Mouse (Mus musculus): ENCODE measurements around the gene Klra10. TPM values are rescaled to one million over a fixed set of nuclear protein-coding genes. Genes with fewer than 3 reads are reported as not detected.
"Not testable (repeated sequence)": the region's sequence is repeated elsewhere in the genome, so short reads cannot be mapped to it uniquely, and the experiment has no call there.

Klra10 gene
- not detected in 2 replicates for polyA plus RNA-seq (2012; rRNA removed)

DNA sequence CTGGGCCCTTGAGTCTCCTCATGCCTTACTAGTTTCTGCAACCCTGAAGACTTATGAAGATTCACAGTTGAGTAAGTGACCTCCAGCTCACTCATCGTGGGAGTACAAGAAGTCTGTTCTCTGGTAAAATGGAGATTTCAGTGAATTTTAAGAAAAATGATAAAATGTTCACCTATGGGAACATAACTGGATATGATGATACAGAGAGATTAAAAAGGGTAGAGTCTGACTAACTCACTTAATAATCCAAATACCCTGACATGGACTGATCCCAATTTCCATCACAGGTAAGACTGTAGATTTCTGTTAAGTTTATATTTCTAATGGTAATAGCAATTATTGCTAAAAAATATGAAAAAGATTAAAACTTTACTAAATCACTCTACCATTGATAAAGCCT is at the start of gene Klra10:
Klra10 (minus strand) TSS at position 101 of the 400 bp plus-strand sequence.
- not testable (repeated sequence) for DNase-seq (ENCODE audit: low read depth)

DNA sequence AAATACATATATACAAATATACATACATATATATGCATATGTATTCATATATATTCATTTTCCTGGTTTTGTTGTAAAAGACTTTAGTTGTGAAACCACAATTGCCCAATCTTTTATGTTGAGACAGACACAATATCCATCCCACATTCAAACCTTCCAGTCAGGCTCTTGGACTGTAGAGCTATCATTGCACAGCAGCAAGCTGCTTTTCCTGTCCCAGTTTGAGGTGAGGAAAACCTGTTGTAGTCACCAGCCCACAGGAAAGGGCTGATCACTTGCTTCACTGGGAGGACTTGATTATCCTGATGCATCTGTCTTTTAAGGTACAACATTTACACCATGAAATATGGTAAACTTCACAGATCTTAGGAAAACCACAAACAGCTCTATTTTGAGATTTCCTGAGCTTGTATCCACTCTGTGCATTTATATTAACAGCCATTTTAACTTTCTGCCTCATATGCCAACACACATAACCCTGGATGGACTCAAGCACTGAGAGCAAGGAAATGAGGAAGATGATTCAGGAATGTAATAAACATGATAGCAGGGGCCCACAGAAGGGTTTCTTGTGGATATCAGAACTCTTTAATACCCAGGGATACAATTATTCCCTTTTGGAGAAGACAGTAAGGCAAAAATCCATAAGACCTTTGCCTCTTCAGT is 6.4 kb upstream of the Klra10 start:
- TF ChIP-seq CTCF (IDR thresholded peaks at IDR 0.05; ENCODE audit: borderline replicate concordance, extremely low read depth, insufficient read depth, insufficient read length) (no peak), POLR2A (IDR thresholded peaks at IDR 0.05; ENCODE audit: borderline replicate concordance, extremely low read depth, insufficient read depth, insufficient read length, poor library complexity, severe bottlenecking) (no peak)
- DNase-seq (ENCODE audit: low read depth), result no peak

DNA sequence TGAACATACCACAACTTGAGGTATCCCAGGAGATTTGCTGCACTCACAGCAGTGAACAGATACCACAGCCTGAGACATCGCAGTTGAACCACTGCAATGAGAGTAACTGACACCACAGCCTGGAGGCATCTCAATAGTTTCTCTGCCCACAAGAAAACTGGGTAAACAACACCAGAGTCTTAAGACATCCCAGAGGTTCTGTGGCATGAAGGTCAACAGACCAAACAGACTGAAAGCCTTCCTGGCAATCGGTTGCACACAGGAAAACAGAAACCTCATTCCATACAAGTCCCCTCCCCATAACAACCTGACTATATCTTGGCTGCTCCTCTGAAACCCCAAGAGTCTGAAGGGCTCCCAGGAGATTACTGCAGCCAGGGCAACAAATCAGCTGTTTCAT is 26.4 kb downstream of the Klra10 start:
- TF ChIP-seq CTCF (IDR thresholded peaks at IDR 0.05; ENCODE audit: borderline replicate concordance, extremely low read depth, insufficient read depth, insufficient read length) (no peak), POLR2A (IDR thresholded peaks at IDR 0.05; ENCODE audit: borderline replicate concordance, extremely low read depth, insufficient read depth, insufficient read length, poor library complexity, severe bottlenecking) (no peak)
- DNase-seq (ENCODE audit: low read depth), result no peak

DNA sequence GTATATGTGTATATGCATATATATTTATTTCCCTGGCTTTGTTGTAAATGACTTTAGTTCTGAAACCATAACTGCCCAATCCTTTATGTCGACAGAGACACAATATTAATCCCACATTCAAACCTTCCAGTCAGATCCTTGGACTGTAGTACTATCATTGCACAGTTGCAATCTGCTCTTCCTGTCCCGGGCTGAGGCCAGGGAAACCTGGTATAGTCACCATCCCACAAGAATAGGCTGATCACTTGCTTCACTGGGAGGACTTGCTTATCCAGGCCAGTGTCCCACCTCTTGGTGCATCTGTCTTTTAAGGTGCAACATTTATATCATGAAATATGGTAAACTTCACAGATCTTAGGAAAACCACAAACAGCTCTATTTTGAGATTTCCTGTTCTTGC is 44.2 kb downstream of the Klra10 start:
- TF ChIP-seq POLR2A (IDR thresholded peaks at IDR 0.05; ENCODE audit: borderline replicate concordance, extremely low read depth, insufficient read depth, insufficient read length, poor library complexity, severe bottlenecking) (no peak), CTCF (IDR thresholded peaks at IDR 0.05; ENCODE audit: borderline replicate concordance, extremely low read depth, insufficient read depth, insufficient read length) (no peak)
- no peak for DNase-seq (ENCODE audit: low read depth)

DNA sequence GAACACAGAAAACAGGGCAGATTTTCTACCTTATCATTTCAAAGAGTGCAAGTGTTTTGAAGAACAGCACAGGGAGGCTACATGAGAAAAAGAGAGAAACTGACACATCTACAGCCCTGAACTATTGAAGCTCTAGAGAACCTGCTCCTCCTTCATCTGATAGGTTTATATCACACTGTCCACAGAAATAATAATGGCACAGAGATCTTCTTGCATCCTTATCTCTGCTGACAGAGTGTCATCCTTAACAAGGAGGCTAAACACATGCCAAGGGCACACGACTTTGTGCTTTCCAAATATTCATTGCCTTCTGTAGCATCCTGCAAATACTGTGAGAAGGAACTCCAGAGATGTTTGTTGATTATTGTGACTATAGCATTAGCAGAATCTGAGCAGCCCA is 45.1 kb downstream of the Klra10 start:
- no peak for DNase-seq (ENCODE audit: low read depth)
- TF ChIP-seq POLR2A (IDR thresholded peaks at IDR 0.05; ENCODE audit: borderline replicate concordance, extremely low read depth, insufficient read depth, insufficient read length, poor library complexity, severe bottlenecking) (no peak), CTCF (IDR thresholded peaks at IDR 0.05; ENCODE audit: borderline replicate concordance, extremely low read depth, insufficient read depth, insufficient read length) (no peak)

DNA sequence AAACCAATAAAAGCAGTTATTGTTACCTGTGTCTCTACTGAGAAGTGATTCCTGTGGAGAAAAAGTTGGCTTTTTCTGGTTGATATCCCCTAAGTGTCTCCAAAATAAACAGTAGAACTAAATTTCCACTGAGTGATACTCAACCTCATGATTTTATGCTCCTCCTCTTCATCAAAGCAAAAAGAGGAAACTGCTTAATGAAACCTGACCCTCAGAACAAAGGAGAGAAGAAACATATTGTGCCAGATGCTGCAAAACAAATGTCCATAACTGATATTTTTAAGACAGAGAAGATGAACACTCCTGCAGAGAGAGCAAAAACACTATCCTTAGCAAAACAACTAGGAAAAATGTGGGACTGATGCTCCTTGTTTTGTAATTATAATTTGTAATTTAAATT is 48.5 kb downstream of the Klra10 start, which contains the start of gene Klra7:
Klra7 (minus strand) TSS at position 101 of the 400 bp plus-strand sequence.
- no peak for DNase-seq (ENCODE audit: low read depth)
- TF ChIP-seq CTCF (IDR thresholded peaks at IDR 0.05; ENCODE audit: borderline replicate concordance, extremely low read depth, insufficient read depth, insufficient read length), result no peak
- TF ChIP-seq POLR2A (IDR thresholded peaks at IDR 0.05; ENCODE audit: borderline replicate concordance, extremely low read depth, insufficient read depth, insufficient read length, poor library complexity, severe bottlenecking), result no peak

Other genes starting within 250 kb of the Klra10 start
- not detected in 2 replicates for gene Klra4, start 214.7 kb downstream of the Klra10 start, polyA plus RNA-seq (2012; rRNA removed)
- gene Klra8, start 152.0 kb downstream of the Klra10 start, polyA plus RNA-seq (2012; rRNA removed), result not detected in 2 replicates
- not detected in 2 replicates for gene Klra9, start 88.8 kb downstream of the Klra10 start, polyA plus RNA-seq (2012; rRNA removed)
- not detected in 2 replicates for gene Klra7, start 48.6 kb downstream of the Klra10 start, polyA plus RNA-seq (2012; rRNA removed)
- not detected in 2 replicates for gene Klra3, start 55.6 kb upstream of the Klra10 start, polyA plus RNA-seq (2012; rRNA removed)
- not detected in 2 replicates for gene Klra1, start 104.9 kb upstream of the Klra10 start, polyA plus RNA-seq (2012; rRNA removed)

All from brain, embryonic 14.5 days (tissue).